Mouse (Mus musculus) brain, embryonic 14.5 days (tissue): Measurements from ENCODE around the gene Cyp2t4.

Experiments used
- CTCF ChIP-seq: fragments of 200-500 bp; IDR thresholded peaks from 2 replicates; pipeline ENCODE4 v1.5.1; 2012; ENCODE audit warnings: inconsistent platforms, mild to moderate bottlenecking, moderate library complexity, borderline replicate concordance; ENCODE audit not compliant: insufficient read depth, insufficient read length; ENCODE audit errors: extremely low read depth
- POLR2A ChIP-seq: fragments of 200-500 bp; IDR thresholded peaks from 2 replicates; pipeline ENCODE4 v1.6.1; 2012; ENCODE audit warnings: mild to moderate bottlenecking, inconsistent platforms, borderline replicate concordance; ENCODE audit not compliant: poor library complexity, insufficient read depth, insufficient read length, severe bottlenecking; ENCODE audit errors: extremely low read depth

GRCm38 (mm10) chr7:27177942-27178323 lies 24.4 kb downstream of the Cyp2t4 start:
- TF ChIP-seq CTCF (no peak), POLR2A (no peak)
